Mouse (Mus musculus): ENCODE data around the gene Mllt11.

DNA sequence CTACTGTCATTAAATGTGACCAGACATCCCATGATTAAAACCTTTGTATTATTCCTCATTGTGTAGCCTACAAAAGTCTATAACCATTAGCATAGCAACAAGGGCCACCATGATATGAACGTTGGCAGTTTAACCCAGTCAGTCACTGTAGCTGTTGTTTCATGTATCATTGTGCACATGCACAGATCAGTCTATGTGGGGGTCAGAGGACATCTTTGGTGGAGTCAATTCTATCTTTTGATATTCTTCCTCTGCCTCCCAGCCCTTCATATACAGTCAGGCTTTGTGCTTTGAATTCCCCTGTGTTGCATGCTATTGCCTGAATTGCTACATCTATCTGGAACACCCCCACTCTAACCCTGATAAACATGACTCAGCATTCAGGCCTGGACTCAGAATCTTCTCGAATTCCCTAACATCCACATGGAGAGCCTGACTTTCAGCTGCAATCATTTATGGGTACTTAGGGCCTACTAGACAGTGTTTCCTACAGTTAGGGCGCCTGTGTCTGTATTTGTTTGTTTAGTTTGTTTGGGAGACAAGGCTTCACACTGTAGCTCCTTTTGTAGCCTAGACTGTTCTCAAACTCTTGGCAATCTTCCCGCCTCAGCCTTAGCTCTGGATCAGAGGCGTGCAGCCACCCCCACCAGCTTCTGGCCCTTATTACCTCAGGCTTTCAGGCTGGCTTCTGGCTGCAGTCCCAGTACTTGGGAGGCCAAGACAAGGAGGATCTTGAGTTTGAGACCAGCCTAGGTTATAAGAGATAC, 14.7 kb upstream of the Mllt11 start:
- TF ChIP-seq CTCF (IDR thresholded peaks at IDR 0.05; ENCODE audit: control insufficient read depth, insufficient read depth, insufficient read length) (no peak), MYOD1 (IDR thresholded peaks at IDR 0.05; ENCODE audit: control insufficient read depth, insufficient read length, low read depth) (no peak), MYOG (IDR thresholded peaks at IDR 0.05; ENCODE audit: control insufficient read depth, extremely low read depth, insufficient read length) (no peak)

Measured in C2C12 (cell line).